Mouse (Mus musculus) bone marrow macrophage, adult 2 months (primary cell): ENCODE measurements around the gene B3gnt3. TPM values are rescaled to one million over a fixed set of nuclear protein-coding genes. Genes with fewer than 3 reads are reported as not detected.

ENCODE experiments used
- H3K27ac ChIP-seq: 2 replicates; pipeline ENCODE4 v1.5.1; 2012; ENCODE audit warnings: low read depth, low read length; ENCODE audit not compliant: insufficient read depth
- H3K4me1 ChIP-seq: 2 replicates; pipeline ENCODE4 v1.6.1; 2012; ENCODE audit warnings: low read length; ENCODE audit not compliant: control insufficient read depth, insufficient read depth
- H3K4me3 ChIP-seq: 2 replicates; pipeline ENCODE4 v1.5.1; 2012; ENCODE audit warnings: mild to moderate bottlenecking, low read length, moderate library complexity; ENCODE audit not compliant: insufficient read depth
- CTCF ChIP-seq: IDR thresholded peaks from 2 replicates; pipeline ENCODE4 v1.5.1; 2012; ENCODE audit warnings: low read depth, mild to moderate bottlenecking, low read length, moderate library complexity
- POLR2A ChIP-seq: IDR thresholded peaks from 2 replicates; pipeline ENCODE4 v1.6.1; 2012; ENCODE audit warnings: mild to moderate bottlenecking, low read depth, low read length, borderline replicate concordance
- polyA plus RNA-seq: library from polyadenylated mRNA; stranded (reverse); fragments of >200 nt; gene quantifications from 2 replicates; pipeline ENCODE4 v1.2.4, GENCODE M21; 2012; ENCODE audit not compliant: missing spikeins, insufficient read depth, insufficient read length

The B3gnt3 gene
- polyA plus RNA-seq, 1 experiment: 24.1 TPM

- no peaks in the 10 kb centered on the region for H3K4me1 ChIP-seq
- H3K4me3 ChIP-seq: no peak overlapping the region
- TF ChIP-seq POLR2A (no peak), CTCF (no peak)
- H3K27ac ChIP-seq: no peak overlapping the region
These were observed 41.8 kb downstream of the B3gnt3 start for GRCm38 (mm10) chr8:71659751-71660150.

DNA sequence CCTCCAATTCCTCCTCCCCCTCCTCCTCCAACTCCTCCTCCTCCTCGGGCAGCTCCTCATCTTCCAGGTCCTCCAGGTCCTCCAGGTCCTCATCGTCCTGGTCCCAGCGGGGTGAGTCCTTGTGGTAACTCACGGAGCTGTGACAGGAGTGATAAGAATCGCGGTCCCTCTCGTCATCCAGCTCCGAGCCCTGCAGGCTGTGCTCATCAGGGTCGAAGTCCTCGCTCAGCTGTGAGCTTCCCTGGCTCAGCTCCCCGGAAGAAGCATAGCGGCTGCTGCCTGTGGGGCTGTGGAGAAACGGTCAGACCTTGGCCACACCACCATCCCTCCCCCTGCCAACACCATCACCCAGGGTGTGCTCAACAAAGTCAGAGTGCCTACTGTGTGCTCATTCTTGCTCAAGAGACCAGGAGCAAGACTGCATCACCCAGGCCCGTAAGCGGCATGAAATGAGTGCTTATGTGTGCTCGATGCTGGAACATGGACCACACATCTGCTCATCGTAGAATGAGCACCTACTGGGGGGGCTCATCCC is 43.0 kb downstream of the B3gnt3 start:
- no peak overlapping the region for H3K4me3 ChIP-seq
- H3K27ac ChIP-seq: no peak overlapping the region
- no peaks in the 10 kb centered on the region for H3K4me1 ChIP-seq
- TF ChIP-seq CTCF: no peak
- no peak for TF ChIP-seq POLR2A

GRCm38 (mm10) chr8:71657816-71658215 is 43.8 kb downstream of the B3gnt3 start:
- Histone ChIP-seq H3K4me3 (no peak overlapping the region), H3K27ac (no peak overlapping the region), H3K4me1 (no peaks in the 10 kb centered on the region)
- TF ChIP-seq CTCF (no peak), POLR2A (no peak)

GRCm38 (mm10) chr8:71654600-71654999 is 47.0 kb downstream of the B3gnt3 start:
- H3K4me1 ChIP-seq: no peaks in the 10 kb centered on the region
- H3K4me3 ChIP-seq: no peak overlapping the region
- TF ChIP-seq POLR2A (no peak), CTCF (no peak)
- H3K27ac ChIP-seq: no peak overlapping the region

DNA sequence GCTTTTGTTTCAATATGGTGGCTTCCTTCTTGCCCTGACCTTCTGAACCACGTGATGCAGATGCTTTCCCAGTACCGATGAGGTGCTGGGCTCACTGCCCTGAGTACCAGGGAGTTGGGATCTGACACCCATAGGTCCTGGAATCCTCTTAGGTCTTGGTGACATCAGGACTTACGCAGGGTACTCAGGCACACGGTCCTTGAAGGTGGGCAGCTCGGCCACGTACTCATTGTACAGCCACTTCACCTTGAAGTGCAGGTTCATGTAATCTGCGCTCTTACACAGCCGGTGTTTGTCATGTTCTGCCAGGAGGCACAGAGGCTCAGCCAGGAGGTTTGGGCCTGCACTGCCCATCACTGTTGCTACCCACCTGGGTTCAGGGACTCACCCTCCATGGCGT is 56.1 kb downstream of the B3gnt3 start:
- H3K4me1 ChIP-seq: peaks cover 3% of the 10 kb centered on the region
- H3K4me3 ChIP-seq: no peak overlapping the region
- no peak overlapping the region for H3K27ac ChIP-seq
- TF ChIP-seq POLR2A (no peak), CTCF (no peak)

Other genes starting within 250 kb of the B3gnt3 start
- gene Abhd8, start 238.1 kb downstream of the B3gnt3 start, polyA plus RNA-seq: 12.0 and 13.3 TPM in 2 replicates
- 59.5 and 62.9 TPM in 2 replicates for gene Mrpl34, start 236.8 kb downstream of the B3gnt3 start, polyA plus RNA-seq
- 42.3 and 45.5 TPM in 2 replicates for gene Dda1, start 232.6 kb downstream of the B3gnt3 start, polyA plus RNA-seq
- 10.0 and 10.2 TPM in 2 replicates for gene Ano8, start 215.8 kb downstream of the B3gnt3 start, polyA plus RNA-seq
- gene Gtpbp3, start 213.7 kb downstream of the B3gnt3 start, polyA plus RNA-seq: 11.0 and 11.1 TPM in 2 replicates
- not detected in 2 replicates for gene Plvap, start 190.0 kb downstream of the B3gnt3 start, polyA plus RNA-seq
- gene Ccdc194, start 176.1 kb downstream of the B3gnt3 start, polyA plus RNA-seq: 0.40 TPM in 1 of 2 replicates, not detected in the other
- gene Bst2, start 164.3 kb downstream of the B3gnt3 start, polyA plus RNA-seq: 358 and 369 TPM in 2 replicates
- gene Mvb12a, start 158.9 kb downstream of the B3gnt3 start, polyA plus RNA-seq: 64.5 and 65.3 TPM in 2 replicates
- gene Tmem221, start 142.9 kb downstream of the B3gnt3 start, polyA plus RNA-seq: 15.9 and 17.7 TPM in 2 replicates
- not detected in 2 replicates for gene Nxnl1, start 135.2 kb downstream of the B3gnt3 start, polyA plus RNA-seq
- 85.4 and 86.3 TPM in 2 replicates for gene Slc27a1, start 132.9 kb downstream of the B3gnt3 start, polyA plus RNA-seq
- gene Pgls, start 109.6 kb downstream of the B3gnt3 start, polyA plus RNA-seq: 83.5 and 88.9 TPM in 2 replicates
- gene Fam129c, start 104.1 kb downstream of the B3gnt3 start, polyA plus RNA-seq: 2.5 and 2.7 TPM in 2 replicates
- 111 and 113 TPM in 2 replicates for gene Colgalt1, start 90.8 kb downstream of the B3gnt3 start, polyA plus RNA-seq
- gene Unc13a, start 30.0 kb downstream of the B3gnt3 start, polyA plus RNA-seq: 1.0 and 1.3 TPM in 2 replicates
- 15.6 and 15.7 TPM in 2 replicates for gene Jak3, start 25.5 kb downstream of the B3gnt3 start, polyA plus RNA-seq
- 5.0 and 5.1 TPM in 2 replicates for gene Insl3, start 12.6 kb downstream of the B3gnt3 start, polyA plus RNA-seq
- gene Fcho1, start 23.9 kb upstream of the B3gnt3 start, polyA plus RNA-seq: 7.2 and 8.8 TPM in 2 replicates
- gene Zfp709, start 180.2 kb upstream of the B3gnt3 start, polyA plus RNA-seq: 8.6 and 9.1 TPM in 2 replicates
- 1.1 and 1.2 TPM in 2 replicates for gene Zfp882, start 206.8 kb upstream of the B3gnt3 start, polyA plus RNA-seq
- 14.4 and 17.5 TPM in 2 replicates for gene Zfp617, start 206.8 kb upstream of the B3gnt3 start, polyA plus RNA-seq
- 12.0 and 13.8 TPM in 2 replicates for gene Zfp961, start 249.2 kb upstream of the B3gnt3 start, polyA plus RNA-seq